Mouse (Mus musculus) myocyte (in vitro differentiated cells): ENCODE measurements around the gene 8030474K03Rik.

ENCODE experiments used
- POLR2A ChIP-seq: IDR thresholded peaks from one replicate; pipeline ENCODE4 v1.6.1; 2011; ENCODE audit warnings: low read depth, mild to moderate bottlenecking, control low read depth, moderate library complexity; ENCODE audit not compliant: insufficient read length
- POLR2AphosphoS2 ChIP-seq: IDR thresholded peaks from one replicate; pipeline ENCODE4 v1.6.1; 2011; ENCODE audit warnings: low read depth, control low read depth; ENCODE audit not compliant: insufficient read length
- REST ChIP-seq: IDR thresholded peaks from one replicate; pipeline ENCODE4 v1.6.1; 2011; ENCODE audit warnings: mild to moderate bottlenecking, control low read depth, moderate library complexity; ENCODE audit not compliant: insufficient read depth, insufficient read length
- TCF12 ChIP-seq: IDR thresholded peaks from one replicate; pipeline ENCODE4 v1.6.1; 2011; ENCODE audit warnings: mild to moderate bottlenecking, control low read depth; ENCODE audit not compliant: poor library complexity, insufficient read depth, severe bottlenecking
- USF1 ChIP-seq: IDR thresholded peaks from one replicate; pipeline ENCODE4 v1.6.1; 2011; ENCODE audit warnings: low read depth, mild to moderate bottlenecking, control low read depth, moderate library complexity

- no peak for TF ChIP-seq POLR2A
- TF ChIP-seq USF1, result no peak
- no peak for TF ChIP-seq POLR2AphosphoS2
- no peak for TF ChIP-seq TCF12
- TF ChIP-seq REST, result no peak
Observed at GRCm38 (mm10) chrX:101754478-101754877, 40.0 kb upstream of the 8030474K03Rik start.
